Mouse (Mus musculus) forebrain, embryonic 15.5 days (tissue): ENCODE results near the gene Tsnaxip1. TPM values are rescaled to one million over a fixed set of nuclear protein-coding genes. Genes with fewer than 3 reads are reported as not detected.

Experiments used
- ATAC-seq: fragments of 200-750 bp; cut with Nextera tagmentation; replicated peaks from 2 replicates; pipeline ENCODE4 v1.8.0; 2017; ENCODE audit warnings: mild to moderate bottlenecking, moderate TSS enrichment, moderate library complexity
- H3K27ac ChIP-seq: fragments of 300-500 bp; sonication (generic); replicated peaks from 2 replicates; pipeline ENCODE4 v1.5.1; 2015; ENCODE audit warnings: mild to moderate bottlenecking, inconsistent platforms
- H3K27me3 ChIP-seq: fragments of 300-500 bp; sonication (generic); 2 replicates; pipeline ENCODE4 v1.6.1; 2015; ENCODE audit warnings: inconsistent platforms
- H3K36me3 ChIP-seq: fragments of 300-500 bp; sonication (generic); 2 replicates; pipeline ENCODE4 v1.6.1; 2015; ENCODE audit warnings: mild to moderate bottlenecking, inconsistent platforms
- H3K4me1 ChIP-seq: fragments of 300-500 bp; sonication (generic); 2 replicates; pipeline ENCODE4 v1.6.1; 2015; ENCODE audit warnings: inconsistent platforms
- H3K4me2 ChIP-seq: fragments of 300-500 bp; sonication (generic); replicated peaks from 2 replicates; pipeline ENCODE4 v1.6.1; 2015; ENCODE audit warnings: mild to moderate bottlenecking, inconsistent platforms
- H3K4me3 ChIP-seq: fragments of 300-500 bp; sonication (generic); 2 replicates; pipeline ENCODE4 v1.5.1; 2015; ENCODE audit warnings: mild to moderate bottlenecking, inconsistent platforms
- H3K9ac ChIP-seq: fragments of 300-500 bp; sonication (generic); replicated peaks from 2 replicates; pipeline ENCODE4 v1.6.1; 2015; ENCODE audit warnings: mild to moderate bottlenecking, inconsistent platforms
- H3K9me3 ChIP-seq: fragments of 300-500 bp; sonication (generic); 2 replicates; pipeline ENCODE4 v1.6.1; 2016; ENCODE audit warnings: inconsistent platforms
- WGBS: fragments of 180-500 bp; shearing (Covaris S2); methylation state at CpG from one replicate; pipeline ENCODE4 v1.1.7; 2015; ENCODE audit warnings: mixed read lengths; 5-methylcytosine and 5-hydroxymethylcytosine counted together
- polyA plus RNA-seq: library from polyadenylated mRNA; unstranded; fragments of >200 nt; fragmentation: Nextera tagmentation; extraction: Ambion mirVana; gene quantifications from 2 replicates; pipeline ENCODE4 v1.2.1, GENCODE M21; 2015

Tsnaxip1 gene
- polyA plus RNA-seq, 1 experiment from 2014 or later, result 0.84 TPM

GRCm38 (mm10) chr8:105801153-105801904, 26.2 kb upstream of the Tsnaxip1 start:
- Histone ChIP-seq H3K27me3 (no peaks in the 10 kb centered on the region), H3K4me2 (no peak overlapping the region), H3K27ac (no peak overlapping the region), H3K4me3 (no peak overlapping the region), H3K9ac (no peak overlapping the region), H3K4me1 (peaks cover 8% of the 10 kb centered on the region), H3K36me3 (peaks cover 11% of the 10 kb centered on the region), H3K9me3 (no peaks in the 10 kb centered on the region)
- ATAC-seq, result no peak
- 93% methylated on average over 6 of the region's 6 CpGs for WGBS

- no peaks in the 10 kb centered on the region for H3K4me1 ChIP-seq
- no peak overlapping the region for H3K9ac ChIP-seq
- H3K4me2 ChIP-seq, result no peak overlapping the region
- no peak overlapping the region for H3K27ac ChIP-seq
- 92% methylated on average over 7 of the region's 7 CpGs for WGBS
- no peak overlapping the region for H3K4me3 ChIP-seq
- no peak for ATAC-seq
- H3K9me3 ChIP-seq, result no peaks in the 10 kb centered on the region
- no peaks in the 10 kb centered on the region for H3K27me3 ChIP-seq
- H3K36me3 ChIP-seq, result peaks cover 11% of the 10 kb centered on the region
Observed at GRCm38 (mm10) chr8:105804797-105805196, 22.7 kb upstream of the Tsnaxip1 start.

GRCm38 (mm10) chr8:105805346-105805745, 22.2 kb upstream of the Tsnaxip1 start:
- H3K4me1 ChIP-seq, result no peaks in the 10 kb centered on the region
- H3K9ac ChIP-seq, result no peak overlapping the region
- H3K36me3 ChIP-seq, result peaks cover 11% of the 10 kb centered on the region
- no peaks in the 10 kb centered on the region for H3K9me3 ChIP-seq
- no peak overlapping the region for H3K27ac ChIP-seq
- 79% methylated on average over 3 of the region's 3 CpGs for WGBS
- no peak for ATAC-seq
- no peaks in the 10 kb centered on the region for H3K27me3 ChIP-seq
- H3K4me3 ChIP-seq, result no peak overlapping the region
- H3K4me2 ChIP-seq, result no peak overlapping the region

- H3K9me3 ChIP-seq, result no peaks in the 10 kb centered on the region
- no peak for ATAC-seq
- WGBS, result 91% methylated on average over 1 of the region's 1 CpGs
Observed at GRCm38 (mm10) chr8:105805964-105806363, 21.6 kb upstream of the Tsnaxip1 start.

GRCm38 (mm10) chr8:105807766-105808165, 19.8 kb upstream of the Tsnaxip1 start:
- WGBS, result 79% methylated on average over 5 of the region's 5 CpGs
- Histone ChIP-seq H3K4me1 (no peaks in the 10 kb centered on the region), H3K27ac (no peak overlapping the region), H3K9ac (no peak overlapping the region), H3K36me3 (peaks cover 11% of the 10 kb centered on the region), H3K27me3 (no peaks in the 10 kb centered on the region), H3K4me2 (no peak overlapping the region), H3K4me3 (no peak overlapping the region), H3K9me3 (no peaks in the 10 kb centered on the region)
- ATAC-seq, result no peak

More at GRCm38 (mm10) chr8:105805964-105806363, 21.6 kb upstream of the Tsnaxip1 start:
- H3K27me3 ChIP-seq, result no peaks in the 10 kb centered on the region
- H3K4me2 ChIP-seq, result no peak overlapping the region
- no peak overlapping the region for H3K4me3 ChIP-seq
- no peak overlapping the region for H3K9ac ChIP-seq
- no peaks in the 10 kb centered on the region for H3K4me1 ChIP-seq
- no peak overlapping the region for H3K27ac ChIP-seq
- H3K36me3 ChIP-seq, result peaks cover 11% of the 10 kb centered on the region

GRCm38 (mm10) chr8:105808480-105808879, 19.1 kb upstream of the Tsnaxip1 start:
- 91% methylated on average over 2 of the region's 2 CpGs for WGBS
- H3K4me2 ChIP-seq, result no peak overlapping the region
- H3K4me3 ChIP-seq, result no peak overlapping the region
- H3K27ac ChIP-seq, result no peak overlapping the region
- H3K9ac ChIP-seq, result no peak overlapping the region
- H3K27me3 ChIP-seq, result no peaks in the 10 kb centered on the region
- ATAC-seq, result no peak
- no peaks in the 10 kb centered on the region for H3K9me3 ChIP-seq
- H3K4me1 ChIP-seq, result no peaks in the 10 kb centered on the region
- H3K36me3 ChIP-seq, result peaks cover 11% of the 10 kb centered on the region

GRCm38 (mm10) chr8:105810245-105810786, 17.2 kb upstream of the Tsnaxip1 start:
- Histone ChIP-seq H3K9ac (no peak overlapping the region), H3K4me1 (no peaks in the 10 kb centered on the region), H3K4me2 (no peak overlapping the region), H3K4me3 (no peak overlapping the region), H3K27ac (no peak overlapping the region), H3K27me3 (no peaks in the 10 kb centered on the region), H3K9me3 (no peaks in the 10 kb centered on the region), H3K36me3 (peaks cover under 1% of the 10 kb centered on the region)
- ATAC-seq, result no peak
- 88% methylated on average over 6 of the region's 6 CpGs for WGBS

GRCm38 (mm10) chr8:105811061-105811460, 16.5 kb upstream of the Tsnaxip1 start:
- Histone ChIP-seq H3K4me3 (no peak overlapping the region), H3K9me3 (no peaks in the 10 kb centered on the region), H3K27me3 (no peaks in the 10 kb centered on the region), H3K4me1 (no peaks in the 10 kb centered on the region), H3K36me3 (no peaks in the 10 kb centered on the region; the same call in 1 of the 2 replicates), H3K9ac (no peak overlapping the region), H3K4me2 (no peak overlapping the region), H3K27ac (no peak overlapping the region)
- no peak for ATAC-seq
- 92% methylated on average over 10 of the region's 10 CpGs for WGBS

GRCm38 (mm10) chr8:105811543-105811942, 16.0 kb upstream of the Tsnaxip1 start:
- Histone ChIP-seq H3K4me3 (no peak overlapping the region), H3K36me3 (no peaks in the 10 kb centered on the region; the same call in 1 of the 2 replicates), H3K9ac (no peak overlapping the region), H3K4me2 (no peak overlapping the region), H3K4me1 (no peaks in the 10 kb centered on the region), H3K27ac (no peak overlapping the region), H3K27me3 (no peaks in the 10 kb centered on the region), H3K9me3 (no peaks in the 10 kb centered on the region)
- 80% methylated on average over 3 of the region's 3 CpGs for WGBS
- ATAC-seq, result no peak

GRCm38 (mm10) chr8:105812511-105812910, 15.0 kb upstream of the Tsnaxip1 start:
- Histone ChIP-seq H3K36me3 (no peaks in the 10 kb centered on the region; the same call in 1 of the 2 replicates), H3K27me3 (no peaks in the 10 kb centered on the region), H3K9ac (no peak overlapping the region), H3K9me3 (no peaks in the 10 kb centered on the region), H3K27ac (no peak overlapping the region), H3K4me3 (no peak overlapping the region), H3K4me1 (no peaks in the 10 kb centered on the region), H3K4me2 (no peak overlapping the region)
- ATAC-seq, result no peak
- 94% methylated on average over 5 of the region's 5 CpGs for WGBS

GRCm38 (mm10) chr8:105813241-105813640, 14.3 kb upstream of the Tsnaxip1 start:
- no peaks in the 10 kb centered on the region for H3K4me1 ChIP-seq
- H3K4me3 ChIP-seq, result no peak overlapping the region
- no peak overlapping the region for H3K4me2 ChIP-seq
- no peaks in the 10 kb centered on the region for H3K27me3 ChIP-seq
- H3K9ac ChIP-seq, result no peak overlapping the region
- ATAC-seq, result no peak
- H3K27ac ChIP-seq, result no peak overlapping the region
- peaks cover 6% of the 10 kb centered on the region; the same call in 1 of the 2 replicates for H3K36me3 ChIP-seq
- no peaks in the 10 kb centered on the region for H3K9me3 ChIP-seq
- WGBS, result 97% methylated on average over 6 of the region's 6 CpGs

GRCm38 (mm10) chr8:105819659-105820058, 7.9 kb upstream of the Tsnaxip1 start:
- H3K27me3 ChIP-seq, result no peaks in the 10 kb centered on the region
- H3K27ac ChIP-seq, result no peak overlapping the region
- no peak for ATAC-seq
- 94% methylated on average over 3 of the region's 3 CpGs for WGBS
- H3K9me3 ChIP-seq, result no peaks in the 10 kb centered on the region
- H3K4me2 ChIP-seq, result no peak overlapping the region
- peaks cover 46% of the 10 kb centered on the region for H3K36me3 ChIP-seq
- H3K4me1 ChIP-seq, result peaks cover 12% of the 10 kb centered on the region; the same call in 1 of the 2 replicates
- H3K4me3 ChIP-seq, result no peak overlapping the region
- no peak overlapping the region for H3K9ac ChIP-seq
